Mouse (Mus musculus) NIH3T3 (cell line): ENCODE measurements around the gene Atp6v1g3.

Experiments
- DNase-seq: peaks from one replicate; pipeline ENCODE4 v3.0.0-alpha.2; 2012; ENCODE audit warnings: low read depth

Gene Atp6v1g3

GRCm38 (mm10) chr1:138289455-138290425 is 16.2 kb downstream of the Atp6v1g3 start:
- peak; percentile 70 for DNase-seq

GRCm38 (mm10) chr1:138291463-138291862 is 17.9 kb downstream of the Atp6v1g3 start:
- no peak for DNase-seq

- DNase-seq = no peak
Observed at GRCm38 (mm10) chr1:138294487-138294886, 20.9 kb downstream of the Atp6v1g3 start.

- no peak for DNase-seq
Observed at GRCm38 (mm10) chr1:138298156-138298555, 24.6 kb downstream of the Atp6v1g3 start.

GRCm38 (mm10) chr1:138299576-138299975 is 26.0 kb downstream of the Atp6v1g3 start:
- DNase-seq = no peak

- no peak for DNase-seq
Observed at GRCm38 (mm10) chr1:138301920-138302319, 28.4 kb downstream of the Atp6v1g3 start.

- no peak for DNase-seq
Observed at GRCm38 (mm10) chr1:138302756-138303155, 29.2 kb downstream of the Atp6v1g3 start.

GRCm38 (mm10) chr1:138303296-138303695 is 29.8 kb downstream of the Atp6v1g3 start:
- DNase-seq = no peak

- no peak for DNase-seq
Observed at GRCm38 (mm10) chr1:138304141-138304915, 30.8 kb downstream of the Atp6v1g3 start.

GRCm38 (mm10) chr1:138322657-138323056 is 49.1 kb downstream of the Atp6v1g3 start:
- DNase-seq = no peak

GRCm38 (mm10) chr1:138323076-138323630 is 49.6 kb downstream of the Atp6v1g3 start:
- no peak for DNase-seq

GRCm38 (mm10) chr1:138326091-138326490 is 52.6 kb downstream of the Atp6v1g3 start:
- no peak for DNase-seq

GRCm38 (mm10) chr1:138326566-138326965 is 53.0 kb downstream of the Atp6v1g3 start:
- no peak for DNase-seq

- DNase-seq = no peak
Observed at GRCm38 (mm10) chr1:138327466-138328245, 54.1 kb downstream of the Atp6v1g3 start.

GRCm38 (mm10) chr1:138328320-138328719 is 54.8 kb downstream of the Atp6v1g3 start:
- DNase-seq = peak; percentile 83

- DNase-seq = no peak
Observed at GRCm38 (mm10) chr1:138330556-138330955, 57.0 kb downstream of the Atp6v1g3 start.

GRCm38 (mm10) chr1:138331596-138331995 is 58.1 kb downstream of the Atp6v1g3 start:
- peak; percentile 55 for DNase-seq

- peak; percentile 79 for DNase-seq
Observed at GRCm38 (mm10) chr1:138334701-138335100, 61.2 kb downstream of the Atp6v1g3 start.

GRCm38 (mm10) chr1:138337417-138337816 is 63.9 kb downstream of the Atp6v1g3 start:
- DNase-seq = no peak
